Mouse (Mus musculus) urinary bladder, postnatal 4 days (tissue): ENCODE measurements at regions not wholly inside any gene's neighbourhood (a gene's known extent, or its start where the extent isn't known, plus 50 kb on each side); places are given as distances from the start of the nearest gene placed in this dataset.

Experiments used
- DNase-seq, 2 experiments: peaks; one replicate each; pipeline ENCODE4 v3.0.0; 2021 to 2022; ENCODE audit warnings: low spot score in 2 of 2

- DNase-seq = no peak
Observed at GRCm38 (mm10) chr8:6002612-6003011, 897.5 kb upstream of the Slc10a2 start.

- no peak for DNase-seq
Observed at GRCm38 (mm10) chr8:5994846-5995245, 889.7 kb upstream of the Slc10a2 start.

GRCm38 (mm10) chr8:5965403-5966015 lies 860.4 kb upstream of the Slc10a2 start:
- DNase-seq = no peak

- DNase-seq = no peak
Observed at GRCm38 (mm10) chr8:5964299-5964698, 859.1 kb upstream of the Slc10a2 start.

- DNase-seq = no peak
Observed at GRCm38 (mm10) chr8:5938057-5938456, 832.9 kb upstream of the Slc10a2 start.

GRCm38 (mm10) chr8:5918136-5918535 lies 813.0 kb upstream of the Slc10a2 start:
- no peak for DNase-seq
